Mouse (Mus musculus): ENCODE measurements around the gene Arxes2. TPM values are rescaled to one million over a fixed set of nuclear protein-coding genes. Genes with fewer than 3 reads are reported as not detected.
"Not testable (repeated sequence)": the region's sequence is repeated elsewhere in the genome, so short reads cannot be mapped to it uniquely, and the experiment has no call there.

The Arxes2 gene
- polyA plus RNA-seq (2015; fragmentation: Nextera tagmentation; extraction: Ambion mirVana) = 79.2 and 89.1 TPM in 2 replicates

DNA sequence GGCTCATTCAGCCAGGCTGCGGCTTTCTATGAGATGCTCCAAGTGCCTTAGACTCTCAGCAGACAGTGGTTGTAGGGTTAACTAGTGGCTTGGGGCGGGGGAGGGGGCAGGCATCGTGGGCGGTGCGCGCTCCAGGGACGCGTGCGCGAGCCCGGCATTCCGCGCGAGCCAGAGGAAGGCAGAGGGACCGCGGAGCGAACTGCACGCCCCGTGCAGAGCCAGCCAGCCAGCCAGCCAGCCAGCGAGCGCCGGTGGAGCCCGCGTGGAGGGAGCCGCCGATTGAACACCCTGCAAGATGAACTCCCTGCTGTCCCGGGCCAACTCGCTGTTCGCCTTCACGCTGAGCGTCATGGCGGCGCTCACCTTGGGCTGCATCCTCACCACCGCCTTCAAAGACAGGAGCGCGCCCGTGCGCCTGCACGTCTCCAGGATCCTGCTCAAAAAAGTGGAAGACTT is at the start of gene Arxes2:
Arxes2 (plus strand) TSS at position 161 of the 456 bp plus-strand sequence.
- not testable (repeated sequence) for H3K4me1 ChIP-seq, H3K9ac ChIP-seq, H3K27me3 ChIP-seq, H3K36me3 ChIP-seq, H3K9me3 ChIP-seq, H3K27ac ChIP-seq
- peak within 1 kb of the TSS; percentile 50 for H3K4me2 ChIP-seq
- ATAC-seq (ENCODE audit: insufficient number of reproducible peaks, insufficient read depth, low FRiP score, low TSS enrichment, low read depth) = peak; percentile 93
- H3K4me3 ChIP-seq = peak within 1 kb of the TSS; percentile 35
- WGBS = 23% methylated on average over 10 of the region's 39 CpGs

DNA sequence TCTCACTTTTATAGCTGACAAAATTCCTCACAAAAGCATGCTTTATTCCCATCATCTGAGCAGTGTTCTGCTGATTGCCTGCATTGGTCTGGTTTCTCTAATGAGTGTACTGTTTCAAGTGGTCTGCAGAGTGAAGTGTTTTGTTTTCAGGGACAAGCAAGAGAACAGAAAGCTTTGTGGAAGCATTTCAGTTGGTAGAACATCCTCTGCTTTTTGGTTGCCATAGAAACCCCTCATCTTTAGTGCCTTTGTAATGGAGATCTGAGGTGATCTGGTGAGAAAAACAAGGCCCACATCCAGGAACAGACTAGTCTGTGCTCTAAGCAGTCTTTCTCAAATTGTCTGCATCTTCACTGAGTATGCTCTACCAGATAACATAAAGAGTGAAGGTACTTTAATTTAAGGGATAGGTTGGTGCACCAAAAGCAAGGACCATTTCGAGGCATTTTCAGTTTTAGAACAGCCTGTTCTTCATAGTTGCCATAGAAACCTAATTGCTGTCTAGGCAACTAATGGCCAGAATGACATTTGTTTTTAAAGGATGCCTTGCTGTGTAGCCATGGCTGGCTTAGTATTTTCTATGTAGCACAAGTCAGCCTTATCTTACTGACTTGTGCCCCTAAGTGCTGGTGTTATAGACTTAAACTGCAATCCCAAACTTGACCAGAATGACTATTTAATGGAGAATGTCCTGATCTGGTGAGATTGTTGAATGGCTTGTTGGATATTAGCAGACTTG is 44.8 kb upstream of the Arxes2 start:
- H3K9ac ChIP-seq = no peak overlapping the region
- H3K4me3 ChIP-seq = no peak overlapping the region
- WGBS = 63% methylated on average over 1 of the region's 1 CpGs
- no peaks in the 10 kb centered on the region for H3K36me3 ChIP-seq
- no peak overlapping the region for H3K4me2 ChIP-seq
- no peaks in the 10 kb centered on the region for H3K27me3 ChIP-seq
- H3K27ac ChIP-seq = no peak overlapping the region
- no peaks in the 10 kb centered on the region for H3K4me1 ChIP-seq
- H3K9me3 ChIP-seq = no peaks in the 10 kb centered on the region
- ATAC-seq (ENCODE audit: insufficient number of reproducible peaks, insufficient read depth, low FRiP score, low TSS enrichment, low read depth) = no peak

GRCm38 (mm10) chrX:135956988-135957690 is 36.5 kb upstream of the Arxes2 start:
- H3K4me1 ChIP-seq = no peaks in the 10 kb centered on the region
- no peak for ATAC-seq (ENCODE audit: insufficient number of reproducible peaks, insufficient read depth, low FRiP score, low TSS enrichment, low read depth)
- no peak overlapping the region for H3K27ac ChIP-seq
- no peaks in the 10 kb centered on the region for H3K36me3 ChIP-seq
- no peak overlapping the region for H3K4me3 ChIP-seq
- H3K4me2 ChIP-seq = no peak overlapping the region
- H3K27me3 ChIP-seq = no peaks in the 10 kb centered on the region; the same call in 1 of the 2 replicates
- 70% methylated on average over 1 of the region's 1 CpGs for WGBS
- no peak overlapping the region for H3K9ac ChIP-seq
- no peaks in the 10 kb centered on the region for H3K9me3 ChIP-seq

DNA sequence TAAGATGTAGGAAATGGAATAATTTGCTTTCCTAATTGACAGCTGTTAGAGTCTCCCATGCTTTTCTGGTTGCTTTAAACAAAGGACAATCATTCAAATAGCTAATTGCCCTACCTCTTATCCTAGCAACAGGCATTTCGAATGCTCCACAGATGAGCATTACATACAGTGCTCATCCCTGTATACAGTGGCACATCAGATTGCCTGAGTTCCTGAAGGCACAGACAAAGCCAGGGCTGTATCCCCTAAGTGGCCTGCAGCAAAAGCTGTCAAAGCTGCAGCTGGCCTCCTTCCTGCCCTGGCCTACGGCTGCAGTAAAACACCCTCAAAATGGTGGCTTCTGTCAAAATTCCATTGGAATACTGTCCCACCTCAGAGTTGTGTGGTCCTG is 35.9 kb upstream of the Arxes2 start:
- Histone ChIP-seq H3K9ac (no peak overlapping the region), H3K4me2 (no peak overlapping the region), H3K4me1 (no peaks in the 10 kb centered on the region), H3K27me3 (no peaks in the 10 kb centered on the region; the same call in 1 of the 2 replicates), H3K9me3 (no peaks in the 10 kb centered on the region), H3K4me3 (no peak overlapping the region), H3K27ac (no peak overlapping the region), H3K36me3 (no peaks in the 10 kb centered on the region)
- no peak for ATAC-seq (ENCODE audit: insufficient number of reproducible peaks, insufficient read depth, low FRiP score, low TSS enrichment, low read depth)
- WGBS = 59% methylated on average over 2 of the region's 2 CpGs

GRCm38 (mm10) chrX:135958589-135959225 is 34.9 kb upstream of the Arxes2 start:
- H3K27me3 ChIP-seq = no peaks in the 10 kb centered on the region; the same call in 1 of the 2 replicates
- no peak overlapping the region for H3K4me3 ChIP-seq
- no peaks in the 10 kb centered on the region for H3K9me3 ChIP-seq
- no peak overlapping the region for H3K27ac ChIP-seq
- WGBS = 80% methylated on average over 7 of the region's 7 CpGs
- H3K9ac ChIP-seq = no peak overlapping the region
- ATAC-seq (ENCODE audit: insufficient number of reproducible peaks, insufficient read depth, low FRiP score, low TSS enrichment, low read depth) = no peak
- H3K4me1 ChIP-seq = no peaks in the 10 kb centered on the region
- H3K36me3 ChIP-seq = no peaks in the 10 kb centered on the region
- H3K4me2 ChIP-seq = no peak overlapping the region

- H3K9ac ChIP-seq = no peak overlapping the region
- H3K4me2 ChIP-seq = no peak overlapping the region
- no peak for ATAC-seq (ENCODE audit: insufficient number of reproducible peaks, insufficient read depth, low FRiP score, low TSS enrichment, low read depth)
- H3K27ac ChIP-seq = no peak overlapping the region
- no peak overlapping the region for H3K4me3 ChIP-seq
- no peaks in the 10 kb centered on the region for H3K4me1 ChIP-seq
- no peaks in the 10 kb centered on the region; the same call in 1 of the 2 replicates for H3K27me3 ChIP-seq
- 91% methylated on average over 4 of the region's 4 CpGs for WGBS
- no peaks in the 10 kb centered on the region for H3K36me3 ChIP-seq
- H3K9me3 ChIP-seq = no peaks in the 10 kb centered on the region
These were observed 34.1 kb upstream of the Arxes2 start for GRCm38 (mm10) chrX:135959536-135959935.

DNA sequence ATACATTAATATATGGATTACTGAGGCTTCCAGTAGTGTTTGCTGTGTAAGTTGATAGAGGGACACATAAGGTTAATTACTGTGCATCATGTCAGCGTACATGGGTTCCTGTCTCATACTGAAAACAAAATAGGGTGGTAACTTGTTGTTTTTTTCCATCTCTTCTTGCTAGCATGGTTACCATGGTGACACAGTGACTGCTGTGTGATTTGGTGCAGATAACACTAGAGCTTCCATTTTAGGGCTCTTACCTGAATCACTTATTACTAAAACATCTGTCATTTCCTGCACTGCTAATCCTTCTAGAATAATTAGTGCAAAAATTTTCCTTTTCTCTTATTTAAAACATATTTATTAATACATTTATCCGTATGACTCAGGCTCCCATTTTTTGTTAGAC is 31.3 kb upstream of the Arxes2 start:
- Histone ChIP-seq H3K36me3 (no peaks in the 10 kb centered on the region), H3K4me2 (no peak overlapping the region), H3K27ac (no peak overlapping the region), H3K9me3 (no peaks in the 10 kb centered on the region), H3K27me3 (no peaks in the 10 kb centered on the region; the same call in 1 of the 2 replicates), H3K9ac (no peak overlapping the region), H3K4me1 (no peaks in the 10 kb centered on the region), H3K4me3 (no peak overlapping the region)
- 67% methylated on average over 2 of the region's 2 CpGs for WGBS
- ATAC-seq (ENCODE audit: insufficient number of reproducible peaks, insufficient read depth, low FRiP score, low TSS enrichment, low read depth) = no peak

GRCm38 (mm10) chrX:135963130-135963529 is 30.5 kb upstream of the Arxes2 start:
- Histone ChIP-seq H3K4me3 (no peak overlapping the region), H3K9ac (no peak overlapping the region), H3K27ac (no peak overlapping the region), H3K36me3 (no peaks in the 10 kb centered on the region), H3K9me3 (no peaks in the 10 kb centered on the region), H3K27me3 (no peaks in the 10 kb centered on the region; the same call in 1 of the 2 replicates), H3K4me2 (no peak overlapping the region), H3K4me1 (no peaks in the 10 kb centered on the region)
- WGBS = 58% methylated on average over 6 of the region's 6 CpGs
- no peak for ATAC-seq (ENCODE audit: insufficient number of reproducible peaks, insufficient read depth, low FRiP score, low TSS enrichment, low read depth)

- 27% methylated on average over 3 of the region's 3 CpGs for WGBS
These were observed 30.0 kb upstream of the Arxes2 start for GRCm38 (mm10) chrX:135963629-135964028.

DNA sequence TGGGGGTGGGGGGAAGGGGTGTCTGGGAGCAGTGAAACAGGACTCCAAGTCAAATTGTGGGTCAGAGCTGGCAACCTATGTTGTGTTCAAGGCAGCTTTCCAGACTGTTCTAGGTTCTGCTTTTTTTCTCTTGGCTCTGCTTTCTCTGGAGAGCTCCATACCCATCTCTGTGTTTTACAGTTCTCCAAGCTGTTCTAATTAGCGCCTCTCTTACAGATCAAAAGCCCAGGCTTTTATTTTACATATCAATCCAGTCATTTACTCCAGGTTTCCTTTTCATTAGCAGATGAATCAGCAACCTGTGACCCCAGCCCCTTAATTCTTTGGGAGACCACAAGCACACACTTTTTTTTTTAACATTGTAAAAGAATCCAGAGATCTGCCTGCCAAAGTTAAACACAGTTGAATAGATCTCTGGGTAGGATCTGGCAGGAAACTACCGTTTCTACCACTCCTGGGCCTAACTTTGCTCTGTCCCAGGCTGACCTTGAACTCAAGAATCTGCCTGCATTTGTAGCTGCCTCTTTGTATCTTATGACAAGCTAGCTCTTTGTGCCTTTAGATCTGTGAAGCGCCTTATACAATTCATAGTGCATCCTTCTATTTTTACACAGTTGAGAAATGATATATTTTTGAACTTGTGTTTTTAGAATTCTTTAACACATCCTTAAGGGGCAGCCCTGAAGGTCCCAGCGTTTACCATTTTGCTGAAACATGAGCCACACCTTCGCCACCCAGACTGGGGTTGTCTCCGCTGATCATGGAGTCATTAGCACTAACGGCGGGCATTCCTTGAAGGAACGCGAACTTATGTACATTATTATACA is 19.8 kb upstream of the Arxes2 start:
- Histone ChIP-seq H3K36me3 (no peaks in the 10 kb centered on the region), H3K27ac (no peak overlapping the region), H3K4me1 (no peaks in the 10 kb centered on the region), H3K4me2 (no peak overlapping the region), H3K27me3 (no peaks in the 10 kb centered on the region), H3K4me3 (no peak overlapping the region), H3K9me3 (no peaks in the 10 kb centered on the region), H3K9ac (no peak overlapping the region)
- WGBS = 72% methylated on average over 10 of the region's 10 CpGs
- ATAC-seq (ENCODE audit: insufficient number of reproducible peaks, insufficient read depth, low FRiP score, low TSS enrichment, low read depth) = no peak

More at GRCm38 (mm10) chrX:135963629-135964028, 30.0 kb upstream of the Arxes2 start:
- no peak for ATAC-seq (ENCODE audit: insufficient number of reproducible peaks, insufficient read depth, low FRiP score, low TSS enrichment, low read depth)
- H3K9ac ChIP-seq = no peak overlapping the region
- no peaks in the 10 kb centered on the region for H3K9me3 ChIP-seq
- no peak overlapping the region for H3K4me3 ChIP-seq
- no peak overlapping the region for H3K27ac ChIP-seq
- no peaks in the 10 kb centered on the region; the same call in 1 of the 2 replicates for H3K27me3 ChIP-seq
- H3K4me2 ChIP-seq = no peak overlapping the region
- H3K36me3 ChIP-seq = no peaks in the 10 kb centered on the region
- no peaks in the 10 kb centered on the region for H3K4me1 ChIP-seq

Measured in embryonic facial prominence, embryonic 13.5 days (tissue).